ENCODE assay signal across 14 mouse cellular contexts in genomic region chr7:47022482-47022881, GRCm38 (mm10). TPM values are rescaled to one million over a fixed set of nuclear protein-coding genes. Genes with fewer than 3 reads are reported as not detected.
DNase-seq lines count a peak whose midpoint lies in the region; ATAC-seq and TF ChIP-seq lines count a peak whose summit lies in the region.
"Had no signal": no experiment of that assay in that cellular context is flagged by ENCODE, and none has a peak within 500 bp of the region (broad histone marks: within the 10 kb centered on the region; RNA-seq: fewer than 3 reads in every experiment).

No protein-coding gene starts in this region.

- H3K4me1 ChIP-seq in neural tube, embryonic 15.5 days = no peaks in the 10 kb centered on the region

- H3K4me2 ChIP-seq in neural tube, embryonic 15.5 days = no peak overlapping the region
- H3K4me2 ChIP-seq: liver, embryonic 13.5 days had no signal

- no peak overlapping the region for H3K4me3 ChIP-seq in C2C12 (ENCODE audit: insufficient read depth, poor library complexity, severe bottlenecking)
- H3K4me3 ChIP-seq in neural tube, embryonic 15.5 days (replicated peaks) = no peak overlapping the region
- H3K4me3 ChIP-seq: erythroblast, embryonic 14.5 days; hindbrain, embryonic 10.5 days; left cerebral cortex, adult 2 months; liver, embryonic 13.5 days had no signal

- peak; percentile 96 for ATAC-seq in monocyte, adult 5-6 weeks (replicated peaks; ENCODE audit: insufficient number of reproducible peaks, low FRiP score, low TSS enrichment, poor library complexity, severe bottlenecking)
- no peak for ATAC-seq in neural tube, embryonic 15.5 days (ENCODE audit: low FRiP score)
- ATAC-seq: midbrain, embryonic 16.5 days had no signal

- WGBS in neural tube, embryonic 15.5 days = 66% methylated on average over 8 of the region's 8 CpGs

- H3K9me3 ChIP-seq in neural tube, embryonic 15.5 days (replicated peaks) = no peaks in the 10 kb centered on the region
- H3K9me3 ChIP-seq: hindbrain, embryonic 10.5 days; liver, embryonic 13.5 days had no signal

- no peak overlapping the region for H3K27ac ChIP-seq in neural tube, embryonic 15.5 days (replicated peaks)
- H3K27ac ChIP-seq: hindbrain, embryonic 10.5 days; kidney, postnatal 0 days; left cerebral cortex, adult 2 months; liver, embryonic 13.5 days had no signal

- no peak overlapping the region for H3ac ChIP-seq in C2C12 (ENCODE audit: control insufficient read depth, insufficient read length, low read depth)

- TF ChIP-seq CTCF in C2C12 (IDR thresholded peaks at IDR 0.05; ENCODE audit: control insufficient read depth, insufficient read depth, insufficient read length) = no peak

- DNase-seq in 416B (ENCODE audit: low read depth) = peak; percentile 64
- peak; percentile 74 for DNase-seq in c-Kit-positive CD71-negative TER-119-negative erythroid progenitor cells, embryonic 14.5 days (ENCODE audit: low read depth)
- DNase-seq in gastrocnemius, adult 18-20 months (ENCODE audit: low spot score) = no peak
- DNase-seq in adrenal gland, adult 8-10 months = no peak
- DNase-seq: gastrocnemius, postnatal 10 days; liver, embryonic 13.5 days had no signal

- H3K79me2 ChIP-seq in C2C12 (ENCODE audit: control insufficient read depth, insufficient read depth) = no peaks in the 10 kb centered on the region

- no peaks in the 10 kb centered on the region for H3K36me3 ChIP-seq in C2C12 (ENCODE audit: control insufficient read depth, insufficient read depth)
- H3K36me3 ChIP-seq in neural tube, embryonic 15.5 days = no peaks in the 10 kb centered on the region
- H3K36me3 ChIP-seq: hindbrain, embryonic 10.5 days; liver, embryonic 13.5 days had no signal

- H3K27me3 ChIP-seq in C2C12 (ENCODE audit: control insufficient read depth, insufficient read depth, insufficient read length) = no peaks in the 10 kb centered on the region
- no peaks in the 10 kb centered on the region for H3K27me3 ChIP-seq in neural tube, embryonic 15.5 days (replicated peaks)

- no peaks in the 10 kb centered on the region for H3K79me3 ChIP-seq in C2C12 (ENCODE audit: low read depth)

- H3K9ac ChIP-seq in neural tube, embryonic 15.5 days (replicated peaks) = no peak overlapping the region
- H3K9ac ChIP-seq: liver, embryonic 13.5 days had no signal

TF ChIP-seq in C2C12, 6 proteins besides CTCF, POLR2A, EP300 and RAD21:
- TF ChIP-seq USF1 (IDR thresholded peaks at IDR 0.05; ENCODE audit: low read depth) (peak; percentile 2), FOSL1 (IDR thresholded peaks at IDR 0.05; ENCODE audit: insufficient read depth, low read length, poor library complexity, severe bottlenecking) (no peak), MYOG (IDR thresholded peaks at IDR 0.05; ENCODE audit: control insufficient read depth, extremely low read depth, insufficient read length) (no peak)

RNA-seq across cellular contexts. Expression of gene Spty2d1, which starts 14.3 kb away (rescaled TPM):
- 5.3 TPM for polyA plus RNA-seq in C2C12 (2012; fragmentation: generic; extraction: Trizol)
- 84.5 to 99.8 TPM (median 97.7 TPM) in 3 replicates for total RNA-seq in monocyte, adult 5-6 weeks (2017)
- 1 to 10 TPM; 4.5 to 4.7 TPM for total RNA-seq in gastrocnemius, adult 18-20 months (2021)
- polyA plus RNA-seq in neural tube, embryonic 15.5 days (2015; fragmentation: Nextera tagmentation; extraction: Ambion mirVana) = 7.3 and 8.7 TPM in 2 replicates
- 10 to 100 TPM; 17.3 to 19.7 (median 18.9) TPM for total RNA-seq in adrenal gland, adult 8-10 months (2022)

RNA-seq across cellular contexts. Expression of gene Tmem86a, which starts 27.9 kb away (rescaled TPM):
- polyA plus RNA-seq in C2C12 (2012; fragmentation: generic; extraction: Trizol) = 6.8 TPM
- total RNA-seq in monocyte, adult 5-6 weeks (2017) = 3.2 to 7.5 TPM (median 4.8 TPM) in 3 replicates
- total RNA-seq in gastrocnemius, adult 18-20 months (2021) = 1 to 10 TPM; 3.2 to 4.1 TPM
- polyA plus RNA-seq in neural tube, embryonic 15.5 days (2015; fragmentation: Nextera tagmentation; extraction: Ambion mirVana) = 25.3 and 25.4 TPM in 2 replicates
- 100 to 1,000 TPM in 1 of 4 experiments, 10 to 100 TPM in 3; 37.9 to 108 (median 75.8) TPM for total RNA-seq in adrenal gland, adult 8-10 months (2022)

RNA-seq across cellular contexts. Expression of gene Gm9999, which starts 39.1 kb away (rescaled TPM):
- polyA plus RNA-seq in C2C12 (2012; fragmentation: generic; extraction: Trizol) = not detected
- not detected in 3 replicates for total RNA-seq in monocyte, adult 5-6 weeks (2017)
- total RNA-seq in gastrocnemius, adult 18-20 months (2021) = not detected
- polyA plus RNA-seq in neural tube, embryonic 15.5 days (2015; fragmentation: Nextera tagmentation; extraction: Ambion mirVana) = not detected in 2 replicates
- total RNA-seq in adrenal gland, adult 8-10 months (2022) = not detected
- total RNA-seq: gastrocnemius, postnatal 10 days; left cerebral cortex, adult 2 months had no signal
- polyA plus RNA-seq: erythroblast, embryonic 14.5 days; hindbrain, embryonic 10.5 days; kidney, postnatal 0 days; liver, embryonic 13.5 days; midbrain, embryonic 16.5 days had no signal

Comparison
In these comparisons a context has a peak if more than half of its experiments do, and no peak if none do; other contexts are left out.
1. DNase-seq: peak in 416B (single experiment) and c-Kit-positive CD71-negative TER-119-negative erythroid progenitor cells, embryonic 14.5 days (single experiment); none in gastrocnemius, adult 18-20 months (single experiment) and adrenal gland, adult 8-10 months (single experiment).